Mouse (Mus musculus) forebrain, embryonic 14.5 days (tissue): Measurements from ENCODE around the gene Gpbar1. TPM values are rescaled to one million over a fixed set of nuclear protein-coding genes. Genes with fewer than 3 reads are reported as not detected.

Experiments
- ATAC-seq: fragments of 200-750 bp; cut with Nextera tagmentation; 2 replicates; pipeline ENCODE4 v1.8.0; 2017; ENCODE audit warnings: mild to moderate bottlenecking, moderate library complexity
- DNase-seq: peaks from one replicate; pipeline ENCODE4 v3.0.0-alpha.2; 2015; ENCODE audit warnings: low spot score
- H3K27ac ChIP-seq: fragments of 300-500 bp; sonication (generic); 2 replicates; pipeline ENCODE4 v1.5.1; 2014; ENCODE audit warnings: low read depth, mild to moderate bottlenecking, control low read depth, low read length, moderate library complexity
- H3K27me3 ChIP-seq: fragments of 300-500 bp; sonication (generic); replicated peaks from 2 replicates; pipeline ENCODE4 v1.6.1; 2014; ENCODE audit warnings: low read length, control low read depth, mixed read lengths; ENCODE audit not compliant: control insufficient read depth, insufficient read depth
- H3K36me3 ChIP-seq: fragments of 300-500 bp; sonication (generic); 2 replicates; pipeline ENCODE4 v1.6.1; 2014; ENCODE audit warnings: low read length, control low read depth; ENCODE audit not compliant: control insufficient read depth, insufficient read depth
- H3K4me1 ChIP-seq: fragments of 300-500 bp; sonication (generic); 2 replicates; pipeline ENCODE4 v1.6.1; 2014; ENCODE audit warnings: antibody characterized with exemption, low read length, control low read depth; ENCODE audit not compliant: control insufficient read depth, insufficient read depth
- H3K4me2 ChIP-seq: fragments of 300-500 bp; sonication (generic); 2 replicates; pipeline ENCODE4 v1.6.1; 2014; ENCODE audit warnings: mild to moderate bottlenecking, control low read depth, low read length
- H3K4me3 ChIP-seq: fragments of 300-500 bp; sonication (generic); 2 replicates; pipeline ENCODE4 v1.5.1; 2014; ENCODE audit warnings: low read depth, low read length, control low read depth
- H3K9ac ChIP-seq: fragments of 300-500 bp; sonication (generic); 2 replicates; pipeline ENCODE4 v1.6.1; 2014; ENCODE audit warnings: mild to moderate bottlenecking, low read length, control low read depth, moderate library complexity
- H3K9me3 ChIP-seq: fragments of 300-500 bp; sonication (generic); replicated peaks from 2 replicates; pipeline ENCODE4 v1.6.1; 2016; ENCODE audit warnings: low read length, control low read depth, mixed read lengths; ENCODE audit not compliant: control insufficient read depth
- WGBS: fragments of 180-500 bp; shearing (Covaris S2); extraction: QIAGEN DNeasy Blood & Tissue Kit; methylation state at CpG from one replicate; pipeline ENCODE4 v1.1.7; 2014; 5-methylcytosine and 5-hydroxymethylcytosine counted together
- polyA plus RNA-seq: library from polyadenylated mRNA; unstranded; fragments of >200 nt; fragmentation: Nextera tagmentation; extraction: Ambion mirVana; gene quantifications from 2 replicates; pipeline ENCODE4 v1.2.1, GENCODE M21; 2014

Gene Gpbar1
- polyA plus RNA-seq, 1 experiment from 2014 or later, result 0.17 TPM

DNA sequence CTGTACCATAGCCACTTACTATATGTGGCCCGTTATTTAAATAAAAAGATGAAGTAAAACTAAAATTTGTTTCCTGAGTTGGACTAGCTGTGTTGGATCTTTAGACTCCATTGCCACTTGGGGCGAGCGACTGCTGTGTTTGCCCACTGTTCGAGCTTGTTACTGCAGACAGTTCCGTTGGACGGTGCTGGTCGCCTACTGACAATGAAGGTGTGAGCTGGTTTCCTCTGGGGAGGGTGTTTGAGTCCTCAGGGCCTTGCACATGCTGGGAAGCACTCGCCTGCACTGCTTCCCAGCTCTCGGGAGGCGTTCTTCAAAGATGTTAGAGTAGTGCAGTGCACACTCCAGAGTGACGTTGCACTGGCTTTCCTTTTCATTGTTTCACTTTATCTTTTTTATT is 38.7 kb upstream of the Gpbar1 start:
- no peaks in the 10 kb centered on the region for H3K36me3 ChIP-seq
- H3K4me3 ChIP-seq, result no peak overlapping the region
- no peak overlapping the region for H3K27ac ChIP-seq
- H3K27me3 ChIP-seq, result no peaks in the 10 kb centered on the region
- H3K4me1 ChIP-seq, result peaks cover 22% of the 10 kb centered on the region
- 59% methylated on average over 11 of the region's 11 CpGs for WGBS
- no peaks in the 10 kb centered on the region for H3K9me3 ChIP-seq
- no peak for DNase-seq
- ATAC-seq, result no peak
- peak overlapping the region; percentile 16; the same call in 1 of the 2 replicates for H3K4me2 ChIP-seq
- H3K9ac ChIP-seq, result peak overlapping the region; percentile 23; the same call in 1 of the 2 replicates

DNA sequence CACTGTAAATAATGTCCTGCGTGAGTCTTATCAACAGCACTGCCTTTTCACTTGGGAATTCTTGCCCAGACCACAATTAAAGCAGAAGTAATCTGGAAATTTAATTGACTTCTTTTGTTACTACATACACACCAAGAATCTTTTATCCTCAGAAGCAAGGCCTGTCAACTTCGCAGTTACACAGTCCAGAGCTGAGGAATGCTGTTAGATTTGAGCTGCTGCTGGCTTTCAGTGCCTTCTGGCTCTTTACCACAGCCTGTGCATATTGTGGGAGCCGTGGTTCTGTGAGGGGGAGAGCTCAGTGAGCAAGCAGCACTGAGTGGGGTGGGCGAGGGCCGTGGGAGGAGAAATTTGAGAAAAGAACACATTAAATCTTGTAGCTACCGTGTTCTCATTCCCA is 38.0 kb upstream of the Gpbar1 start:
- WGBS, result 72% methylated on average over 6 of the region's 6 CpGs
- Histone ChIP-seq H3K9ac (no peak overlapping the region), H3K27ac (no peak overlapping the region), H3K4me2 (no peak overlapping the region), H3K36me3 (no peaks in the 10 kb centered on the region), H3K4me3 (no peak overlapping the region), H3K27me3 (no peaks in the 10 kb centered on the region), H3K9me3 (no peaks in the 10 kb centered on the region), H3K4me1 (peaks cover 22% of the 10 kb centered on the region)
- DNase-seq (no peak), ATAC-seq (no peak)

DNA sequence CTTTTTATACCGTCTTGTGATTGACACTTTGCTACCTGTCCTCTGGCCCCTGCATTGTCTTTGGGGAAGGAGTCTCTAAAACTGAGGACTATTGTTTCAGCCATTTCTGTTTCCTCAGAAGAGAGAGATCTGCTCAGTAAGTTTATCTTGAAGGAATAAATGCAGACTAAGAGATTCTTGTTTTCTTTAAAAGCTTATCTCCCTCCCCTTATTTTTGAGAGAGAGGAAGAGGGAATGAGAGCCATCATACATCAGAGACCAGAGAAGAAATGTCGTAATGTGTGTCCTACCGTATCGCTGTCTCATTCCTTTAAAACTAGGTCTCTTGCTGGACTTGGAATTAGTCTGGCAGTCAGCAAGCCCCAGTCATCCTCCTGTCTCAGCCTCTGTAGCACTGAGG is 37.5 kb upstream of the Gpbar1 start:
- WGBS, result 92% methylated on average over 4 of the region's 4 CpGs
- no peak for DNase-seq
- Histone ChIP-seq H3K27me3 (no peaks in the 10 kb centered on the region), H3K4me2 (no peak overlapping the region), H3K4me1 (peaks cover 22% of the 10 kb centered on the region), H3K27ac (no peak overlapping the region), H3K9me3 (no peaks in the 10 kb centered on the region), H3K9ac (no peak overlapping the region), H3K4me3 (no peak overlapping the region), H3K36me3 (no peaks in the 10 kb centered on the region)
- no peak for ATAC-seq

DNA sequence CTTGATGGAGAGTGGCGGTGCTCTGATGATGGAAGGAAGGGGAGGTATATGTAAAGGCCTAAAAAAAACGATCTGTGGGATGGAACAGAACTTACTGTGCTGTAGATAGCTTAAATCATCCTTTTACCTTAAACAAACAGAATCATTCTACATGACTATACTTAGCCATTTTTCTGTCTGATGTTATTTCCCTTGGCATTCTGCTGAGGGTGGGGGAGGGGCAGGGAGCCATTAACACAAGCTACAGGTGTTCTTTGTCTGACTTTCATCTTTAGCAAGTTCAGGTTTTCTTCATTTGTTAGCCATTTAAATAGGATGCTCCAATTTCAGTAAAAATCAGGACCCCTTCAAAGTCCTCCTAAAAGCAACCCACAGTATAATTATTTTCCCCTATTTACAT is 32.8 kb upstream of the Gpbar1 start:
- Histone ChIP-seq H3K4me1 (no peaks in the 10 kb centered on the region), H3K36me3 (peaks cover 25% of the 10 kb centered on the region), H3K27ac (no peak overlapping the region), H3K4me2 (no peak overlapping the region), H3K4me3 (no peak overlapping the region), H3K9me3 (no peaks in the 10 kb centered on the region), H3K27me3 (no peaks in the 10 kb centered on the region), H3K9ac (no peak overlapping the region)
- ATAC-seq (no peak), DNase-seq (no peak)
- WGBS, result 93% methylated on average over 2 of the region's 2 CpGs

DNA sequence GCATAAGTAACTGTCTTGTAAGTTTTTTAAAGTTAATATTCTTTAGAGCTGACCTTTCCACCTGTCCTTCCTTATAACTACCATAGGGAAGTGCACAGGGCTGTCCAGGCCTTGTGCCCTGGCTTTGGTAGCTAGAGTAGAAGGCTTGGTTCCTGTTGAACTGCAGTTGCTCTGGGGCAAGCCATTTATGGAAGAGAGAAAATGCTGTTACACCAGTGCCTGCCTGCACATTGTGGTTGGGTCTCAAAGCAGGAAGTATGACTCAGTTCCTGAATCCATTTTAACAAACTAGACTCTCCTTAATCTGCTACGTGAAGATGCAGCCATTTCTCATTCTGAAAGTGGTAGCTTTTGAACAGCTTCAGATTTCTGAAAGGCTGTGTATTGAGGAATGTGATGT is 29.6 kb upstream of the Gpbar1 start:
- Histone ChIP-seq H3K9ac (no peak overlapping the region), H3K36me3 (peaks cover 55% of the 10 kb centered on the region), H3K27ac (no peak overlapping the region), H3K4me2 (no peak overlapping the region), H3K27me3 (no peaks in the 10 kb centered on the region), H3K4me3 (no peak overlapping the region), H3K4me1 (no peaks in the 10 kb centered on the region), H3K9me3 (no peaks in the 10 kb centered on the region)
- no peak for ATAC-seq
- no peak for DNase-seq
- 85% methylated on average over 1 of the region's 1 CpGs for WGBS

DNA sequence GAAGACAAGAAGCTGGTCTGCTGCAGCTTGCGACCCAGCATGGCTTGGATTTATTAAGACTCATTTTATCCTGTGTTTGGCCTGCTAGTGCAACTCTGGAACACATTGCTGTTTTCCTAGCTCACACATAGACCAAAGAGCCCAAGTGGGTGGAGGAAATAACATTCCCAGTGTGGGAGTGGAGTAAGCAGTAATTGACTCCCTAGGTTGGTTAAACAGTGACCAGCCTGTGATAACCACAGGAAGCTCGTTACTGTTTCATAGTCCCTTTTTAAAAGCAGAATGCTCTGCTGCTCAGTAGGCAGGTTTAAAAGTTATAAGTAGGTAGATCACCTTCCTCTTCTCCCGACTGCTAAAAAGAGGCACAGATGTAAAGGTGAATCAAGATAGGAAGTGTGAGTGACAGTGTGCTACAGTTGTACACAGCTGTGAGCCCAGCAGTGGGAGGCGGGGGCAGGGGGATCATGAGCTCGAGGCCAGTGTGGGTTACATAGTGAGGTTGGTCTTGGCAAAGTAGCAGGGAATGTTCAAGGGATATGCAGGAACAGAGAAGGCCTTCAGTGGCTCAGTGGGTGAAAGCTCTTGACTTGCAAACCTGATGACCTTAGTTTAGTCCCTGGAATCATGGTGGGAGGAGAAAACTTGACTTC is 28.9 kb upstream of the Gpbar1 start:
- Histone ChIP-seq H3K36me3 (peaks cover 61% of the 10 kb centered on the region), H3K9me3 (no peaks in the 10 kb centered on the region), H3K4me1 (no peaks in the 10 kb centered on the region), H3K27ac (no peak overlapping the region), H3K4me2 (no peak overlapping the region), H3K27me3 (no peaks in the 10 kb centered on the region), H3K4me3 (no peak overlapping the region), H3K9ac (no peak overlapping the region)
- 64% methylated on average over 5 of the region's 5 CpGs for WGBS
- ATAC-seq (no peak), DNase-seq (no peak)

DNA sequence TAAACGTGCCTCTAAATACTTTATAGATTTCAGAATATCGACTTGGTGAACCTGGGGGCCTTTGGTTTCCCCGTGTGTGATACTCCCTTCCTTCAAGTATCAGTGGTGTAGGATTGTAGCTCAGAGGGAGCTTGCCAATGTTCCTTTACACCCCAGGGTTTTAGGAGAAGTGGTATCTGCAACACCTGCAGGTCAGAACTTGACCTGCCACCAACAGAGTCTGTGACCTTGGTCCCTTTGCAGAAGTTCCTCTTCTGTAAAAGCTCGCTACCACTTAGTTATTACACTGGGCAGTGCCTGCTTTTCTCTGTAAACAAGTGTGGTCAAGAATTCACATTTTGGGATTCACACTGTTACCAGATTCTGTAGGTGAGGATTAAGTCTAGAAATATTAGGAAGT is 28.3 kb upstream of the Gpbar1 start:
- no peak overlapping the region for H3K4me3 ChIP-seq
- H3K27me3 ChIP-seq, result no peaks in the 10 kb centered on the region
- no peaks in the 10 kb centered on the region for H3K4me1 ChIP-seq
- no peak for ATAC-seq
- H3K27ac ChIP-seq, result no peak overlapping the region
- H3K9ac ChIP-seq, result no peak overlapping the region
- H3K36me3 ChIP-seq, result peaks cover 68% of the 10 kb centered on the region
- H3K9me3 ChIP-seq, result no peaks in the 10 kb centered on the region
- no peak for DNase-seq
- H3K4me2 ChIP-seq, result no peak overlapping the region
- 94% methylated on average over 4 of the region's 4 CpGs for WGBS

DNA sequence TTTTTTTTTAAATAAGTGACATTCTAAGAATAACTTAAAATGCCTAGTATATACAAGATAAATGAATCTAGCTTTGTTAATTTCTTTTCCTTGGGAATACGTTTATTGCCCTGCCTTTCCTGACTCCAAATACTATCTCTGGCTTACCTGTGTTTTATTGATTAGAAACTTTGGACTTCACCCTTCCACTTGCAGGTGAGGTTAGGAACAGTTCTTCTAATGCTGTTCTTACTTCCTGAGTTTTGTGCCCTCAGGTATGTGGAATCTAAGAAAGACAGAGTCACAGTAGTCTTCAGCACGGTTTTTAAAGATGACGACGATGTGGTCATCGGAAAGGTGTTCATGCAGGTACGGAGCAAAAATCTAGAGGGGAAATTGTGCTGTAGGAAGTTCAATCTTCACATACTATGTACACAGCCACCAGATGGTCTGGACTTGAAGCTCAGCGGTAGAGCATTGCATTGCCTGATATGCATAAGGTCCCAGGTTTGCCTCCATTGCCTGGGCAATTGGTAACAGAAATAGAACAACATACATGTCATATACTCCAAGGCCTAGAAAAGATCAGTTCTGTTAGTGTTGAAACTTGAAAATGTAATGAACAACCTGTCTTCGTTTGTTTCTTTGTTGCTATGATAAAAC is 22.5 kb upstream of the Gpbar1 start:
- Histone ChIP-seq H3K4me3 (no peak overlapping the region), H3K9me3 (no peaks in the 10 kb centered on the region), H3K27me3 (no peaks in the 10 kb centered on the region), H3K36me3 (peaks cover 87% of the 10 kb centered on the region), H3K4me2 (no peak overlapping the region), H3K9ac (no peak overlapping the region), H3K4me1 (no peaks in the 10 kb centered on the region), H3K27ac (no peak overlapping the region)
- 95% methylated on average over 8 of the region's 8 CpGs for WGBS
- no peak for ATAC-seq
- DNase-seq, result no peak

DNA sequence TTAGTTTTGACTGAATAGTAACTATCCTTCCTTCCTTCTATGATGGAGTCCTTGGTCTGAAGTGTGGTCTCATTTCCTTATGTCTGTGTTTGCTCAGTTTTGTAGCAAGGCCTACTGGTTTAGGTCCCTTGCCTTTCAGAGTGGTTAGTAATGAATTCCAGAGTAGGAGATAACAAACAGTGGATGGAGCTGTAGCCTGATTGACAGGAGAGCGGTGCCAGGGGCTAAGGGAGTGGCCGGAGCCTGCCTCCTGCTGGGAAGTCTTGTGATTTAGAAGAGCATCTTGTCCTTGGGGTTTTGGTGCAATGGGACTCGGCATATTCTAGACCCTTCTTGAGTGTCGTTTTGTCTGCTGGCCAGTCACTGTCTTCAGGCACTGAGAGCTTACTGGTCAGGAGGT is 21.6 kb upstream of the Gpbar1 start:
- Histone ChIP-seq H3K27ac (no peak overlapping the region), H3K9ac (no peak overlapping the region), H3K9me3 (no peaks in the 10 kb centered on the region), H3K27me3 (no peaks in the 10 kb centered on the region), H3K36me3 (peaks cover 85% of the 10 kb centered on the region), H3K4me3 (no peak overlapping the region), H3K4me2 (no peak overlapping the region), H3K4me1 (no peaks in the 10 kb centered on the region)
- DNase-seq (no peak), ATAC-seq (no peak)
- WGBS, result 86% methylated on average over 4 of the region's 4 CpGs
